Mouse (Mus musculus): ENCODE results near the gene Glod4.
A peak's percentile ranks its signal among the peaks of the same experiment; 100 is the strongest.
"Not testable (repeated sequence)": the region's sequence is repeated elsewhere in the genome, so short reads cannot be mapped to it uniquely, and the experiment has no call there.

Gene Glod4

DNA sequence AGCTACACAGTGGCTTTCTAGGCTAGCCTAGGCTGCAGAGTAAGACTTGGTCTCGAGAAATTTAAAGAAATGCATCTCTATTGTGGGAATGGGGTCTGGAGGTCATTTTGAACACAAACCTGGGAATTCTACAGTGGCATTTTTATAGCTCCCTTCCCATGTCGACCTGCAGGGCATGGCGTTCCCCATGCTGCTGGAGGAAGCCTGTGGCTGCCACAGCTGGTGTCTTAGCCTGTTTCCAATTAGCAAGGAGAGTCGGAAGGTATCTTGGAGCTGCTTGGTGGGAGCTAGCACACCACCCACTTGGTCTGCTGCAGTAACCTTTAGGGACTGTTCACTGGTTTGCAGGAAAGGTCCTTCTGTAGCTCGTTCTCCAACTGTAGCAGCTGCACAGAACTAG lies 12.6 kb upstream of the Glod4 start:
- DNase-seq, result no peak

DNA sequence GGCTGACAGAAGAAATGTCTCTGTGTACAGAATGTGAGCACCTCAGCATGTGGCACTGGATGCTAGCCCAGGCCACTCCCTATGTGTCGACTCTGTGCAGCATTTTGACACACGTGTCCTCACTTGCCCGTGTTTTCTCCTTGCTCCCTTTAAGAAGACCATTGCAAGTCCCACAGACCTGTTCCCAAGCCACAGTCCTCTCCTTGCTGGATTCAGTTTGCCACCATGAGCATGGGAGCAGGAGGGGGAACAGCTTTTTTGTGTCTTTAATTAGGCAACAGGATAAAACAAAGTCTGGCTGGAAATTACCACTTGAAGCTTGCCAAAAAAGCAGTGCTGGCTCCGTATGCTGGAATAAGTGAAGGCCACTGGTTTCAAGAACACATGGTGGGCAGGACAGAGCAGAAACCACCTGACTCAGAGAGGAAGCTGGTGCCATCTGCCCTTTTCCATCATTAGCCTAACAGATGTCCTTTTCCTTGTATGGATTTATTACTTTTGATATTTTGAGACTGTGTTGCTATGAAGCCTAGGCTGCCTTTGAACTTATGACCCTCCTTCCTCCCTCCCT lies 12.0 kb upstream of the Glod4 start:
- peak; percentile 13 for DNase-seq

- DNase-seq, result no peak
Observed at GRCm38 (mm10) chr11:76253918-76254264, 10.4 kb upstream of the Glod4 start.

DNA sequence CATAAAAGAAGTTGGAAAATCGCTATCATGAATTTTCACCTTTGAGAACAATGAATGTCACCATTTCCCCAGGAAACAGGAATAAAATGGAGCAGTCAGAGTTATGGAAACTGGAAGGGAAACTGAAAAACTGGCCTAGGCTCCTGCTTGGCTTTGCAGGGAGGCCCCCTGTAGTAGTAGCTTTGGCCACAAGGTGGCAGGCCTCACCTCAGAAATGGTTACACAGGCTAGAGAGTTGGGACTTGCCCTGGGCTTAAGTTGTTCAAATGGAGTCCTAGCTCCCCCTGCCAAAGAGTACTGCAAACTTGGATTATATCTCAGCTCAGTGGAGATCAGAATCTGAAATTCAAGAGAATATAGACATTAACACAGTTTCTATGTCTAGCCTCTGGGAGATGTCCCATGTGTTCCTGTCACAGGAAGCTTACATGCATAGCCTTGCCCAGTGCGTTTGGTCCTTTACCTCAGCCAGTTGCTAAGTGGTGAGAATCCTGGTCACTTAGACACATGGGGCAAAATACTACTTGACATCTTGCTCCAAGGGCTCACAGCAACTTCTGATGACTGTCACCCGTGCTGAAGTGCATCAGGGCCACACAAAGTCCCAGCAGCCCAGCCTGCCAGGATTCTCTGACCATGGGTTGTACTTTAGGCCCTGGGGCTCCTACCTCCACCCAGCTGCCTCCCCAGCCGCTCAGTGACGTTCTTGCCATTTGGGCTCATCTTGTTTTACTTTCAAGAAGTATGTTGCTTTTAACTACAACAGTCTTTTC lies 9.8 kb upstream of the Glod4 start:
- DNase-seq, result peak; percentile 94

DNA sequence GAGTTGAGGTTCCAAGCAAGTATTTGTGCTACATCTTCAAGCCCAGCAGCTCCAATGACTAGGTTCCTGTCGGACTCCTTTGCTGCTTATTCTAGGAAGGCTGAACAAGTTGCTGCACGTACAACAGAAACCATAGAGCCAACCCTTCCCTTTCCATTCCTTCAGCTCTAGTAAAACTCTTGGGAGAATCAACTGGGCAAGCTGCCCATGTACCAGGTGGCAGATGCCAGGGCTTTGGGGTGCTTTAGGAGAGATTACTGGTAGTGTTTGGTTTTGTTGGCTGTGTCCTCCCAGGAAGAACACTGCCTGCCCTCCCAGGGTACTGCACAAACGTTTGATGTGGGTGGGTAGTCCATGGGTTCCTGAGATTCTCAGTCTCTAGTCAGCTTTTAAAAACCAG lies 8.5 kb upstream of the Glod4 start:
- DNase-seq, result no peak

DNA sequence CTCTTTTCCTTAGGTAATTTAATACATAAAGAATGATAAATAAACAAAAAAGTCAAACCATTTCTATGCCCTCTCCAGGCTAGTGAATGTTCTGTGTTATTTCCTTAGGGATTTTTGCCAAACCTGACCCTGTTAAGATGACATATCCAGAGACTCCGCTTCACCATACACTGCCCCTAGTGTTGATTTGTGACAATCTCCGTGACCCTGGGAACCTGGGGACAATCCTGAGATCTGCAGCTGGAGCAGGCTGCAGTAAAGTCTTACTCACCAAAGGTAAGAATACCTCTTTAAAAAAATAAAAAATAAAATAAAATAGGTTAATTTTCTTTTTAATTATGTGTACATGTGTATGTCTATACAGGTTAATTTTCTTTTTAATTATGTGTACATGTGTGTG lies 3.7 kb upstream of the Glod4 start:
- DNase-seq, result no peak

- no peak for DNase-seq
Observed at GRCm38 (mm10) chr11:76246439-76246838, 2.9 kb upstream of the Glod4 start.

GRCm38 (mm10) chr11:76243811-76244546 lies 454 bp upstream of the Glod4 start:
- DNase-seq, result no peak

GRCm38 (mm10) chr11:76239750-76240149 lies 3.8 kb downstream of the Glod4 start:
- no peak for DNase-seq

DNA sequence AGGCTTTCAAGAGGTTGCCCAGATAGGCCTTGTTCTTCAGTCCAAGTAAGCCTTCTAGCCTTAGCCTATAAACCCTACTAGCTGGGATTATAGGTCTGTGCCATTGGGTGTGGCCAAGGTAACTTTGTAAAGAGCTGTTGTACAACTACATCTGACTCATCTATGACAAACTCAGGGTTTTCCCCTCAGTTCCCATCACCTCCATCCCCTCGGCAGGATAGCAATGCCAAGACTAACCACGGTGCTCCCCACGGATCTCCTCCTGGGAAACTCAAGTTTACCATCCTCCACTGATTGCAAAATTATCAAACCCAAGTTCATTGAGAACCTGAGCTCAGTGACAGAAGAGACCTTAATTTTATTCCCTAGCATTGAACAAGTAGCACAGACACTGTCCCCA lies 7.4 kb downstream of the Glod4 start:
- DNase-seq, result no peak

DNA sequence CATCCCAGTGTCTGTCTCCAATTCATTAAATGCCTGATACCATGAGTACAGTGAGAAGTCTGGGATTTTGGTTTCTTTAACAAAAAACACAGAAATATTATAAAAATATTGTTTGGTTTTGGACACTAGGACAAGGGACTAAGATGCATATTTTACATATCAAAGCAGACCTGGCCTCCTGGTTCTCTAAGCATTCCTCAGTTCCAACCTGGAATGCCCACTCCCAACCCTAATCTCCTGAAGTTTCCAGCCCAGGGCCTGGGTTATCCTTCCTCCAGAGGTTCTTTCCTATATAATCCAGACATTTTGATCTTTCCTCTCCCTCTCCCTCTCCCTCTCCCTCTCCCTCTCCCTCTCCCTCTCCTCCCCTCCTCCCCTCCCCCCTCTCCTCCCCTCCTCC lies 18.5 kb downstream of the Glod4 start:
- no peak for DNase-seq

GRCm38 (mm10) chr11:76224631-76225030 lies 18.9 kb downstream of the Glod4 start:
- DNase-seq, result no peak

DNA sequence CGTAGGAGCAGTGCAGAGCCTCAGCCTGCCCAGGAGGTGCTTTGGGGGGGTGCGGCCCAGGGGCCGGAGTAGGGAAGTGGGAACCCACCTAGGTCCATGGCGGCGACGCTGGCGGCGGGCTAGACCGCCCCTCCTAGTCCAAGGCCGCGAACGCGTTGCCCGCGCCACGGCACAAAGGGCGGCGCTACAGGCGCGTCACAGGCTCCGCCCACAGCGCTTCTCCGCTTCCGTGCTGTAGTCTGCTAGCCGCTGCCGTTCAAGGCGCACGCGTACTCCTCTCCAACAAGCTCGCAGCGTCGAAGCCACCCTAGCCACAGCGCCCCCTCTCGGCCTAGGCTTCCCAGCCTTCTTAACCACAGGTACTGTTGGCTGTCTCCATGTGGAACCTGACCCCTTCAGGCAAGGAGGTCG lies 26.1 kb downstream of the Glod4 start, which contains the start of the genes Dbil5 and Gemin4:
Gene Dbil5, plus strand, starts transcription at position 219 of the 411 bp plus-strand sequence.
Gene Gemin4, minus strand, starts transcription at position 275 of the 411 bp plus-strand sequence.
- DNase-seq, result peak; percentile 99

GRCm38 (mm10) chr11:76216681-76217389 lies 26.7 kb downstream of the Glod4 start:
- DNase-seq, result peak; percentile 92

GRCm38 (mm10) chr11:76216049-76216540 lies 27.4 kb downstream of the Glod4 start:
- DNase-seq, result no peak

- peak; percentile 51 for DNase-seq
Observed at GRCm38 (mm10) chr11:76215011-76215410, 28.5 kb downstream of the Glod4 start.

- no peak for DNase-seq
Observed at GRCm38 (mm10) chr11:76213841-76214240, 29.7 kb downstream of the Glod4 start.

- not testable (repeated sequence) for DNase-seq
Observed at GRCm38 (mm10) chr11:76211595-76211994, 31.9 kb downstream of the Glod4 start.

GRCm38 (mm10) chr11:76210228-76210985 lies 33.1 kb downstream of the Glod4 start:
- DNase-seq, result peak; percentile 37

DNA sequence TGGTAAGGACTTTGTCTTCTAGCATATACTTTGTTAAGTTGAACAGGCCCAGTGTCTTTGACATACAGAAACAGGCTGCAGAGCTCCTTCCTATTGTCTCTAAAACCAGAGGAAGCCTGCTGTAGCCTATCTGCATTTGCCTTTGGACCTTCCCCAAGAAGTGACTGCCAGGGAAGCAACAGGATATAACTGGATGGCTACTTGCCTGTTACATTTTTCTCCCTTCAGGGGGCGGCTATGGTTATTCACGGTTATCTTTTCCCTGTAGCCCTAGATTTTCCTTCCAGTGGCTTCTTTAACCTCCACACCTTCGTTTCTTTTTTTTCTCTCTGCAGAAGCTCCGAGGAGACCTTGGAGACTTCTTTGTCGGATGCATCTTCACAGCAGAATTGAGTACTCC lies 36.7 kb downstream of the Glod4 start:
- no peak for DNase-seq

DNA sequence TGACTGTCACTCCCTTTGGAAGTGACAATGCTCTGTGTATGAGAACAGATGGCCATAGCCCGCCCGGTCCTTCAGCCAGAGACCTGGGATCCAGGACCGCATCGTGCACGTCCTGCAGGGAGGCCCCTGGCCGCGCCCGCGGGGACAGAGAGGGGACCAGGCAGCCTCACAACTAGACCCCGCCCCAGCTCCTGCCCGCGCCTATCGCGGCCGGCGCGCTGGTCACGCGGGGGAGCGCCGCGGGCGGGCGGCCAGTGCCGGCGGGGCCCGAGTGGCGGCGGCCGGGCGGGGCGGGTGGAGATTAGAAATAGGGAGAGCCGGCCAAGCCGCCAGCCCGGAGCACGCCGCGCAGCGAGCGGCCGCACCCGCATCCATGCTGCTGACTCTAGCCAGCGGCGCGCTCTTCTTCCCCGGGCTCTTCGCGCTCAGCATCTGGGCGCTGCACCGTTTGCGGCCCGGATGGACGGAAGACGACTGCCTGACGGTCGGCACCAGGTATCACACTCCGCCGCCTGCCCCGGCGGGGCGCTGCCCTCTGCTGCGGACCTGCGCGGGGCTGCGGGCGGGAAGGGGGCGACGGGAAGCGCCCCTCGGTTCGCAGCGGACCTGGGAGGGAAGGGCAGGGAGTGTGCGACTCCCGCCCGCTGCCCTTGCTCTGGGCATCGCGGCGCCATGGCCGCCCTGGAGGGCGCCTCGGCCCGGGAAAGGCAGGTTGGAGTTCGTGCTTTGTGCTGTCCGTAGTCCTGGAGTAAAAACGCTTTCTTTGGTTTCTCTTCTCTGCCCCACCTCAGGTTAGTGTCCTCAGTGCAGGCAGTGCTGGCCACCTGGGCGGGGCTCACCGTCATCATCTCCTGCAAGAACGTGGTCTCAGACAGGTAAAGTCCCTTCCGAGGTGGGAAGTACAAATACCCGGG lies 41.5 kb downstream of the Glod4 start:
- peak; percentile 92 for DNase-seq

Data from lung, postnatal 36 days (tissue).